Mouse (Mus musculus): Measurements from ENCODE around the gene Zcchc7.

DNA sequence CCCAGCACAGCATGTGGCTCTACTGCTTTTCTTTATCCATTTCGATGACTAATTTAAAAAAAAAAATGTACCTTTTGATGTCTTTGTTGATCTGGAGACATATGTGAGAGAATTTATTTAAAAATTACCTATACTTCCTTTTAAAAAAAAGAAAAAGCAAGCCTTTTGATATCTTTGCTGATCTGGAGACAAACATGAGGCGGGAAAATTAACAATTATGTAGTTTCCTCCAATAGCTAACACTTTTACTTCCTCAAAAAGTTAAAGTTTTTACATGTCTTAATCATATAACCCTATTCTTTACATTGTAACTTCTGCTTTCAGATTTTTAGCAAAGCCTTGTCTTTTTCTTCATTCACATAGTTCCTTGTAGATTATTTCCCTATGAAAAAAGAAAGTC, 155.2 kb downstream of the Zcchc7 start:
- TF ChIP-seq CTCF (IDR thresholded peaks at IDR 0.05; ENCODE audit: borderline replicate concordance, extremely low read depth, insufficient read depth, insufficient read length), result no peak
- TF ChIP-seq POLR2A (IDR thresholded peaks at IDR 0.05; ENCODE audit: borderline replicate concordance, extremely low read depth, insufficient read depth, insufficient read length, poor library complexity, severe bottlenecking), result no peak
